Mouse (Mus musculus): ENCODE measurements around the gene Alox12. TPM values are rescaled to one million over a fixed set of nuclear protein-coding genes. Genes with fewer than 3 reads are reported as not detected.

The Alox12 gene
- polyA plus RNA-seq (2015; fragmentation: Nextera tagmentation; extraction: Ambion mirVana), result 1.4 and 2.3 TPM in 2 replicates

GRCm38 (mm10) chr11:70254931-70255531 lies at the start of gene Alox12:
Gene Alox12, minus strand, starts transcription at chr11:70255353.

GRCm38 (mm10) chr11:70239541-70240279 lies 15.4 kb downstream of the Alox12 start, which contains the start of the genes Gm21988 and Rnasek:
Gene Gm21988, minus strand, starts transcription at chr11:70239830.
Gene Rnasek, minus strand, starts transcription at chr11:70239842.

DNA sequence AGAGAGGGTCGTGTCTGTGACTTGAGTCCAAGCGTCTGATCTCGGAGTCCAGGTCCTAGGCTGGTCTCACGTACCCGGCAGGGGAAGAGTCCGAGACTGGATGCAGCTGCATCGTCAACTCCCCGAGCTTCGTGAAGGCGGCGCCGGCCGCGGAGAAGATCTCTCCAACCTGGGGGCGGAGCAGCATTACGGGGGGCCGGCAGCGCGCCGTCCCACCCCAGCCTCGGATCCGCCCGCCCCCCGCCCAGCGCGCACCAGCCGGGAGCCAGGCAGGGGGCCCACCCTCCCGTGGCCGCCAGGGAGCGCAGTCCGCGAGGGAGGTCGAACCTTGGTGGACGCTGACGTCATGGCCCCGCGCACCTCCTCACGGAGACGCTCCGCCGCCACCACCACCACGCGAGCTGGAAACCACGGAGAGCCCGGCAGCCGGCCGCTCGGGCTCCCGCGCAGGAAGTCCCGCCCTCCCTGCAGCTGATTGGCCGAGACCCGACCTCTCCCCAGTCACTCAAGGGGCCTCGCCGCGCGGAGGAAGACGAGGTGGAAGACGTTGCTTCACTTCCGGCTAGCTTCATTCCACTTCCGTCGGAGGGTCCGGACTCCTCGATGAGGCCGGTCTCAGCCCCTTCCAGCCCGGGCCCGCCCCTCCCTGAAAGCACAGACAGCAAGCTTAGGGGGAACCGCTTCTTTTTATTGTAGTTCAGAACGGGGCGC lies 17.5 kb downstream of the Alox12 start, which contains the start of gene 0610010K14Rik:
Gene 0610010K14Rik (minus strand): TSS at position 458 of the 711 bp plus-strand sequence.

DNA sequence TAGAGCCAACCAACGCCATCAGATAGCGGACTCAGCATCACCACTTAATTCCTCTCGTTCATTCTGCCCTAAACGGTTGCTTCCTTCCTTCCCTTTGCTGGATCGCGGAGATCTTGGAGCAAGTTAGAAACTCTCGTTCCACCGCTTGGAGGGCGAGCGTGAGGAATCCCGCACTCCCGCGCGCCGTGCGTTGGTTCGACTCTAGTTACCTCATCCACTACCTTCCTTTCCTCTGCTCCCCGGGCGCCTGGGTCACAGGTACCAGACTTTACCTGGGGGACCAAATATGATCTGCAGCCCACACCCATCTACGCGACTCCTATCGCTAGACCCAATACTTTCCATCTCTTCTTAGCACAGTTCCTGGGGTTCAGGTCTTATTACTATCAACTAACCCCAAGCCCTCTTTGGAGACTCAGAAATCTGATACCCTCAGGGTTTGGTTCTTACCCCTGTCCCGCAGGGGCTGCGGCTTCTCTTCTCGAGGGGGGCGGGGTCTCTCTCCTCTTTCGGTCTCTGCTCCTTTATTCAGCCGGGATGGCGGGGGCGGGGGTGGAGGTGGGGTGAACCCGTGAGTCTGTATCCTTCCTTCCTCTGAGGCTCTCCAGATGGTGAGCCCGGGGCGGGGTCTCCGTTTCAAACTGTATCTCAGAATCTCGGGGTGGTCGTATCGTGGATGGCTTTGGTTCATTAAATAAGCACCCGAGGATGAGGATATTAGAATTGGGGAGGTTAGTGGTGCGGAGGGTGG lies 25.7 kb downstream of the Alox12 start, which contains the start of gene Bcl6b:
Gene Bcl6b (minus strand): TSS at position 539 of the 751 bp plus-strand sequence.

DNA sequence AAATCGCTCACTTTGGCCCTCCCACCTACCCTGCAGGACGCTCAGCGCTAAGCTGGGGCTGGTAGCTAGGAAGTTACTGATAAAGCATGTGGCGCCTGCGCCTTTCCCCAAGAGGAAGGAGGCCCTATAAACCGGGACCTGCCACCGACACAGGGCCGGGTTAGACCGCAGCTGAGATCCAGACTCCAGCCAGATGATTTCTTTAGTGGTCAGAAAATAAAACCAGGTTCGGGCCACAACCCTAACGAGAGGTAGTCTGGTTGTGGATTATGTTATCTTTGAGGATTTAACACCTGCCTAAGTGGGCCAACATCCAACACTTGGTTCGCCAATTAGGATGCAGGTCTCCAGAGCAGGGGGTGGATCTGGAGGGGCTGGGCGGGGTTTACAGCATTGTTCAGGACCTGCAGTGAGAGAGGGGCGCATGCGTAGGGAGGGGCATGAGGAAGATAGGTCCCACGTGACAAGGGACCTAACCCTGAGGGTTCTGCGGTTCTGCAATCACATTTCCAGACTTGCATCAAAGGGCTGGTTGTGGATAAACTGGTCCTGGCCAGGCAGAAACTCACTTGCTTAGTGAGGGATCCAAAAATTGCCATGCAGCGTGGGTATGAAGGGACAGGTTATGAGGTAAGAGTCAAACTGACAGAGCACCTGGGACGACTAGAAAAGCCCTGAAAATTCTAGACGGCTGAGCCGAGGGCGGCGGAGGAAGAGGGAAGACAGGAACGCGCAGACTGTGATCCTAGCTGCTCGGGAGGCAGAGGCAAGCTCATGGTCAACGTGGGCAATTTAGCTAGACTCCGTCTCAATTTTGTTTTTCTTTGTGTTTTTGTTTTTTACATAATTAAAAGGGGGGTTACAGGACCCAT lies 34.2 kb downstream of the Alox12 start, which contains the start of gene Slc16a13:
Gene Slc16a13 (minus strand): TSS at position 334 of the 872 bp plus-strand sequence.

DNA sequence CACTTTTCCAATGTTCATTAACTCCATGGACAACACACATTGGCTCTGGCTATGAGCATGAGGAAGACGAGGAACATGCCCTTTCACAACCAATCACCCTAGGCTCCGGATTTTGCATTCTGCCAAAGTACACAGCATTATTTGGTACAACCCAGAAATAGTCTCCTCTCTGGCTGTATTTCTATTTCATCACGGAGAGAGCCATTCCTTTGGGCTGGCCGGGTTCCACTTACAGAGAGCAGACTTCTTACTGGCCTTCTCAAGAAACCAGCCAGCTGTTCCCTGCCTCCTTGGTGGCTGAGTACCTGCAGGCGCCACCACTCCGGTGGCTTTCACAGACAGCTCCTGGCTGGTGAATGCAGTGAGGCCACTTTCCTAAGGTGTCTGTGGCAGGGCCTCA lies 42.7 kb downstream of the Alox12 start, which contains the start of gene Slc16a11:
Gene Slc16a11 (plus strand): TSS at position 330 of the 400 bp plus-strand sequence.

MicroRNAs within 50 kb of the gene (microRNA counts, 519-probe panel; counts per million panel counts)
- microRNA mmu-miR-195 (3,089 counts per million, percentile 15 among the panel's probes with 10 or more counts), microRNA mmu-miR-497 (40.5 counts per million)

Small RNA genes lying within 50 kb of the gene (microRNA-seq; reads per million reads assigned to microRNA genes)
- 633 reads per million, percentile 71 among the genes with 10 or more reads in this experiment for gene Mir195a
- gene Mir497, result not detected
- not detected for gene Mir497b

Other genes with a start within 250 kb of the Alox12 start
- 67.1 and 67.9 TPM in 2 replicates for gene Acadvl, start 239.9 kb downstream of the Alox12 start, polyA plus RNA-seq (2015; fragmentation: Nextera tagmentation; extraction: Ambion mirVana)
- gene Dlg4, start 238.4 kb downstream of the Alox12 start, polyA plus RNA-seq (2015; fragmentation: Nextera tagmentation; extraction: Ambion mirVana), result 23.8 and 24.9 TPM in 2 replicates
- 4.8 and 7.3 TPM in 2 replicates for gene Asgr1, start 201.3 kb downstream of the Alox12 start, polyA plus RNA-seq (2015; fragmentation: Nextera tagmentation; extraction: Ambion mirVana)
- gene Asgr2, start 162.7 kb downstream of the Alox12 start, polyA plus RNA-seq (2015; fragmentation: Nextera tagmentation; extraction: Ambion mirVana), result 0.28 TPM in 1 of 2 replicates, not detected in the other
- 0.69 and 0.70 TPM in 2 replicates for gene Mgl2, start 125.0 kb downstream of the Alox12 start, polyA plus RNA-seq (2015; fragmentation: Nextera tagmentation; extraction: Ambion mirVana)
- 0.71 and 2.0 TPM in 2 replicates for gene Clec10a, start 99.2 kb downstream of the Alox12 start, polyA plus RNA-seq (2015; fragmentation: Nextera tagmentation; extraction: Ambion mirVana)
- gene Slc16a11, start 42.6 kb downstream of the Alox12 start, polyA plus RNA-seq (2015; fragmentation: Nextera tagmentation; extraction: Ambion mirVana), result 19.5 and 20.3 TPM in 2 replicates
- gene Slc16a13, start 34.3 kb downstream of the Alox12 start, polyA plus RNA-seq (2015; fragmentation: Nextera tagmentation; extraction: Ambion mirVana), result 11.5 and 12.1 TPM in 2 replicates
- 2.9 and 3.3 TPM in 2 replicates for gene Bcl6b, start 25.6 kb downstream of the Alox12 start, polyA plus RNA-seq (2015; fragmentation: Nextera tagmentation; extraction: Ambion mirVana)
- 149 and 172 TPM in 2 replicates for gene 0610010K14Rik, start 17.4 kb downstream of the Alox12 start, polyA plus RNA-seq (2015; fragmentation: Nextera tagmentation; extraction: Ambion mirVana)
- gene Gm21988, start 15.5 kb downstream of the Alox12 start, polyA plus RNA-seq (2015; fragmentation: Nextera tagmentation; extraction: Ambion mirVana), result 16.0 and 18.3 TPM in 2 replicates
- 645 and 685 TPM in 2 replicates for gene Rnasek, start 15.5 kb downstream of the Alox12 start, polyA plus RNA-seq (2015; fragmentation: Nextera tagmentation; extraction: Ambion mirVana)
- 0.08 and 0.10 TPM in 2 replicates for gene Alox12e, start 67.3 kb upstream of the Alox12 start, polyA plus RNA-seq (2015; fragmentation: Nextera tagmentation; extraction: Ambion mirVana)
- 0.13 and 0.18 TPM in 2 replicates for gene Alox15, start 96.7 kb upstream of the Alox12 start, polyA plus RNA-seq (2015; fragmentation: Nextera tagmentation; extraction: Ambion mirVana)
- 23.0 and 25.1 TPM in 2 replicates for gene Pelp1, start 154.7 kb upstream of the Alox12 start, polyA plus RNA-seq (2015; fragmentation: Nextera tagmentation; extraction: Ambion mirVana)
- gene Arrb2, start 177.3 kb upstream of the Alox12 start, polyA plus RNA-seq (2015; fragmentation: Nextera tagmentation; extraction: Ambion mirVana), result 63.1 and 70.4 TPM in 2 replicates
- 35.2 and 36.0 TPM in 2 replicates for gene Med11, start 196.6 kb upstream of the Alox12 start, polyA plus RNA-seq (2015; fragmentation: Nextera tagmentation; extraction: Ambion mirVana)
- gene Zmynd15, start 204.1 kb upstream of the Alox12 start, polyA plus RNA-seq (2015; fragmentation: Nextera tagmentation; extraction: Ambion mirVana), result 0.80 and 1.5 TPM in 2 replicates
- 9.8 and 10.5 TPM in 2 replicates for gene Cxcl16, start 204.6 kb upstream of the Alox12 start, polyA plus RNA-seq (2015; fragmentation: Nextera tagmentation; extraction: Ambion mirVana)
- gene Tm4sf5, start 249.9 kb upstream of the Alox12 start, polyA plus RNA-seq (2015; fragmentation: Nextera tagmentation; extraction: Ambion mirVana), result 6.2 and 6.9 TPM in 2 replicates